Mouse (Mus musculus): ENCODE measurements at regions not wholly inside any gene's neighbourhood (a gene's known extent, or its start where the extent isn't known, plus 50 kb on each side); places are given as distances from the start of the nearest gene placed in this dataset.

DNA sequence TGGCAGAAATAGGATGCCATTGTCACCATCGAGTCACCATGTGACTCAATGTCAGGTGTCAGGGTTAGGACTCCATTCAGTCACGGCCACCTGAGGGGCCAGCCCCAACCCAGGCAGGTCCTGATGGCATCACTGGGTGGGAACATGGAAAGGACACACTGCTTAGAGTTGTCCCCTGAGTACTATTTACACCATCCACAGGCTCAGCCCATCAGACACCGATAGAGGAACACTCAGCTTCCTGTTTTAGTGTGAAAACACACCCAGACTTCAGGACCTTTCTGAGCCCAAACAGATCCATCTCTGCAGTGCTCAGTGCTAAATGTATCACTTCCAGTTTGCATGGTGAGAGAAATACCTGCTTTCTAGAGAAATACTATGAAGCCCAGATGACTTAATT is 416.7 kb upstream of the Gm10131 start:
- TF ChIP-seq CTCF (IDR thresholded peaks at IDR 0.05; ENCODE audit: borderline replicate concordance, insufficient read depth, low read depth, low read length): no peak
- no peak for TF ChIP-seq POLR2A (IDR thresholded peaks at IDR 0.05; ENCODE audit: borderline replicate concordance, insufficient read depth, low read length)
